Mouse (Mus musculus) spleen, adult 18-20 months (tissue): ENCODE measurements at regions not wholly inside any gene's neighbourhood (a gene's known extent, or its start where the extent isn't known, plus 50 kb on each side); places are given as distances from the start of the nearest gene placed in this dataset.

ENCODE experiments used
- DNase-seq, 2 experiments: peaks; one replicate each; pipeline ENCODE4 v3.0.0; 2022; ENCODE audit warnings: mixed read lengths in 2 of 2

DNA sequence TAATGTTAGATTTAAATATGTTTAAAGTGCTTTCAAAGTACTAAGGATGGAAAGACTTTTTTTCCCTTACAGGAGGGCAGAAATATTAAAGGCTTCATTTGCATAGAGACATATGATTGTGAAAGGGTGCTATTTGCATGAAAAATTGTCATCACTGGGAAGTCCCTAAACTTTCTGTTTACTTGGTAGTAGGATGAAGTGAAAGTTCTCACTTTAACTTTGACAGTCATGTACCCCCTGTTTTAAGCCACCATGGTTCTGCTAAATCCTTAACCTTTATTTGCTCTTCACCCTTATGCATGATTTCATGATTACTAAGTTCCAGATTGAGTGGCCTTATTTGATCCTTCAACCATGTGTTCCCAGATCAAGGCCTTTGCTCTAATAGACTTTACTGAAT, 132.6 kb upstream of the Egfl6 start:
- no peak for DNase-seq

DNA sequence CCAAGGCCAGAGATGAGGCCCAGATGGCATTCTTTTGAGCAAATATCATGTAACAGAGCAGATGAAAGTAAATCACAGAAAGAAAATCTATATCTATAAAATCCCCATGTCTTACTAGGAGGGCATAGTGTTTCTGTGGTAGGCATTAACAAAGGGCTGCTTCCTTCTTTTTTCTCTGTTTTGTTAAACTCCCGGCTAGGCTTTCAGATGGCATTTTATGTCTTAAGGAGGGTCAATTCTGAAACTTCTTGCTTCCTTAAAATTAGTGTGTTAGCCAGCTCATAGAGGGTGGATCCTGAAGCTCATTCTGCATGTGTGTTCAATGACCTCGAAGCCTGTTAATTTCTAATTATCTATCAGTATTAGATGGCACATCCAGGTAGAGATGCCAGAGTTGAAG, 123.8 kb upstream of the Egfl6 start:
- DNase-seq = no peak

DNA sequence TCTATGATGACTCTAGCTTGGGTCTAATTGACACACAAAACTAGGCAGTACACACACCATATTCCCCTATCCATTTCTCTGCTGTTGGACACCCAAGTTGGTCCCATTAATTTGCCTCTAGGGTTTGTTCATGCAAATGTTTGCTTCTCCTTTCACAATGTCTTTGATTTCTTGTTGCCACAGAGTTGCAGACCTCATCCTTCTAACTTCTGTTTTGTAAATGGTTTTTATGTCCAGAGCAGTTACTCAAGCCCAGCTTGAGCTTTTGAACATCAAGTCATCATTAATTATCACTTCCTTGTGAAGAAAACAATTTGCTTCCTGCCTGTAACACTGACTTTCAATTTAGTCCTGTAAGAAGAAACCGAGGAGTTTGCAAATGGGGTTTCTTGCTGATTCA, 122.6 kb upstream of the Egfl6 start:
- no peak for DNase-seq

DNA sequence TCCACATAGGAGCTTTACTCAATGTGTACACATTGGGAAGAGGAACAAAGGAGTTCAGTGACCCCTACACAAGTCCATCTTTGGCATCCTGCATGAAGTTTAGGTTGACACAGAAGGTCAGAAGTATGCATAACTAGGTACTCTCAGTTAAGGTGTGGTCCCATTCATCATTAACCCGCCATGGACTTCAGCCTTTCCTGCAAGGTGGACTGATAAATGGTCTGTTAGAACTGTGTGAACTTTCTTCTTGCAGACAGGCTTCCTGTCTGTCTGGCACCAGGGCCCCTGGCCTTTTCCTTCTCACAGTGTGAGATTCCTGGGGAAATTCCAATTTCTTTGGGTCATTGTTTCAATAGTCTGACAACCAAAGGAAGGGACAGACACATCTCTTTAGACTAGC, 121.5 kb upstream of the Egfl6 start:
- no peak for DNase-seq

GRCm38 (mm10) chrX:166704311-166704710, 118.8 kb upstream of the Egfl6 start:
- DNase-seq = no peak

- no peak for DNase-seq
These were observed 108.7 kb upstream of the Egfl6 start for GRCm38 (mm10) chrX:166694219-166694618.

- DNase-seq = no peak
These were observed 103.3 kb upstream of the Egfl6 start for GRCm38 (mm10) chrX:166688779-166689178.

DNA sequence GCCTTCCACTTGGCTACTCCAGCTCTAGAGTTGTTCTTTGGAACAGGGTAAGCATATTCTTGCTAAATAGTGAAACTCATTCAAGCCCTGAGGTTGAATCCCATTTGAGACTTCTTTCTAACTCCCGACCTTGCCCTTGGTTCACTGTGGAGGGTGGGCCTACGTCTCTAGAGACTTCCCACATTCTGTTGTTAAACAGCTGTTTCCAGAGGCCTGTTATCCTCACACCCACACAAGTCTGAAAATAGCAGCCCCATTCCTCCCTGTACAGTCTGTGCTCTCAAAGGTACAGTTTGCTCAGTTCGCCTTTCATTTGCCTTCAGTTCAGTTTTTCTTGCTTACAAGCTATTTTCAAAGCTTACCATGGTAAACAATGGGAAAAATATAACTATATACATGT, 87.9 kb upstream of the Egfl6 start:
- no peak for DNase-seq

- no peak for DNase-seq
These were observed 87.1 kb upstream of the Egfl6 start for GRCm38 (mm10) chrX:166672617-166673016.

DNA sequence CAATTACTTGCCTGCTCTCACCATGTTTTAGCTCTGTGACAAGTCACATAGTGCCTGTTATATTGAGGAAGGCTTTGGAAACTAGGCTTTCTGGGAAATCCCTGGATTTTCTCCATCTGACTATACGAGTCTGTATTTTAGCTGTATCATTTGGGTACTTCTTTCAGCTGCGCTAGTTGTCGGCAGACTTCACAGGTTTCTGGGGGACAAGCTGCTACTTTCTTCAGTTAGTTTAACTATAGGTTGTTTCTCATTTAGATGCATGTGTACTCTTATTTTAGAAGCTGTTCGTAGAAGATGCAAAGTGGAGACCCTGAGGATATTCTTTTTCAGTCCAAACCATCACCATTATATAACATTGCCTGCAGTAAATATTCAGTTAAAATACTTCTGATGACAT, 86.3 kb upstream of the Egfl6 start:
- no peak for DNase-seq

GRCm38 (mm10) chrX:166666304-166666703, 80.8 kb upstream of the Egfl6 start:
- DNase-seq = no peak

DNA sequence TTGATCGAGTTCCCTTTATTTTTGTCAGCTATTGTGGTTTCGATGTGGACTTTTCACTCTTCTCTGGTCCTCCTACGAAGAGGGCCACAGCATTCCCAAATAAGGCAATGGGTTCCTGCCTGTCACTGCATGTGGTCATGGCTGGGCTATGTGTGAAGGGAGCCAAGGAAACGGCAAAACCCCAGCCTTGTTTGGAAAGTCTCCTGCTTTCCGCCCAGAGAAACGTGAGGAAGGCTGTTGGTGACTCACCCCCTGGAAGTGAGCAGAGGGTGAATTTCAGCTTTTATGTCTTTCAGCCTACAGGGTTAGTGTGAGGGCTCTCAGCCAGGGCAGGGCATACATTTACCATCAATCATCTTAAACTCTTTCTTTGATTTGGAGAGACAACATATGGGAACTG, 76.3 kb upstream of the Egfl6 start:
- DNase-seq = no peak

GRCm38 (mm10) chrX:166661043-166661718, 75.7 kb upstream of the Egfl6 start:
- DNase-seq = peak; percentile 31 to 33

GRCm38 (mm10) chrX:166660715-166661042, 75.2 kb upstream of the Egfl6 start:
- DNase-seq = peak; percentile 29 to 57

DNA sequence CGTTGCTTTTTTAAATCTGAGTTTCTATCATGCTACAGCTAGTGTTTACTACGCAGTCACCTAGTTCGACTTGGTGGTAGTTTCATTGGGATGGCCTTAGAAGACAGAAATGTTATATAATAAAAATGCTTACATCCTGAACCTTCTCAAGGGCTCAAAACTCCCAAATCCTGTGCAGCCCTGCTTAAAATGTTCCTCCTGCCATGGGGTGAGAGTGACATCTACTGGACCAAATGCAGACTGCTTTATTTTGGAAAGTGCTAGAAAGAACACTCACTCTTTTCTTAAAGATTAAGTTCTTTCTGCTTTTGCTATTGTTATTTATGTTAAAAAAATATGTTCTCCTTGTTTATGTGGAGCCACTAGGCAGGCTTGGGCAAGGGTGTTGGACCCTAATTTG, 66.9 kb upstream of the Egfl6 start:
- peak in 1 of 2 experiments; percentile 26 for DNase-seq

DNA sequence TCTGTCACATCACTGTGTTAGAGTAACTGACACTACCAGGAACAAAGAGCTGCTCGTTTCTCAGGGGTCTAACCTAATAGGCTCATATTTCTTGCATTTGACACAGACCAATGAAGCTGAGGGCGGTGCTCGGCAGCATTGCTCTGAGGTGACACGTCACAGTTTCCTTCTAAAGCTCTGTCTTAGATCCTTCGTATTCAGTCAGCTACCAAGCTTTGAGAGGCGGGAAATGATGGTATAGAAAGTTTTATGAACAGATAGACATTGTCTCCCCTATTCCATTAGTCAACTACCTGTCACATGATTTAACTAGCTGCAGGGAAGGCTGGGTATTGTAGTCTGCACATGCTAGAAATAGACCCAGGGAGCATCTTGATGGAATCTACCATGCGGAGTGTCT, 60.2 kb upstream of the Egfl6 start:
- no peak for DNase-seq

DNA sequence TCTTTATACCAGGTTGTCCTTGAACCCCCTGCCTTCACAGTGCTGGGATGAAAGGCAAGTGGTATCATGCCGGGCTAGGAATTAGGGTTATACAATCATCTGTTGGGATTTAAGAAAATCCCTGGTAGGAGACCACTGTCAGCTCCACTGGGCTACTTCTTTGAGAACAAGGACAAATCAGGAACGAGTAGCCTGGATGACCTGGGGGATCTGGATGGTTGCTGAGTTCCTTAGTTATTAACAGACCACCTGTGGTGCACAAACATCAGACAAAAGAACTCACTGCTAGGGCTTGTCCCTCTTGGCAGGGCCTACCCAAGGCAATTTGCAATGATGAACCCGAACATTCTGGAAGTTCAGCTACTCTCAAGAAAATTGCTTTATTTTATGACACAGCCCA, 55.7 kb upstream of the Egfl6 start:
- no peak for DNase-seq

DNA sequence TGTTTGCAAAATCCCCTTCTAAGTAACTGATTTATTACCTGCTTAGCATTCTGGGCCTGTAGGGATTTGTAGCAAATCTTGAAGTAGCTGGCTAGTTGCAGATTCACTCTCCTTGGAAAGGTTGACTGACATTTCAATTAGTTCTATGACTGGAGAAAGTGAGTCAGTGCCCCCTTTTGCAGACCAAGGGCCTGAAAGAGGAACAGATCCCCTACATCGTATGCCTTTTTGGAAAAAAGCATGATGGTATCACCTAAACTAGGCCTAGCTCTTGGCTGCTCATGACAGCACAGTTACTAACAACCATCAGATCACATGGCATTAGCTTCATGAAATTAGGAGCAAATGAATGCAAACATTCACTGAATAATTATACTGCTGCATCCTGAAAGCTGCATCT, 54.7 kb upstream of the Egfl6 start:
- no peak for DNase-seq
